Mouse (Mus musculus): ENCODE results near the gene Snx6.

GRCm38 (mm10) chr12:54830574-54830973 lies 35.1 kb upstream of the Snx6 start:
- TF ChIP-seq CTCF (IDR thresholded peaks at IDR 0.05; ENCODE audit: borderline replicate concordance, control insufficient read depth, extremely low read depth, insufficient read depth, low read length, poor library complexity), result no peak
- TF ChIP-seq POLR2A (IDR thresholded peaks at IDR 0.05; ENCODE audit: control insufficient read depth, extremely low read depth, insufficient read depth, low read length, poor library complexity), result no peak
